Mouse (Mus musculus) embryo, embryonic 10 days (tissue): ENCODE results near the gene Wdr74.

Source experiments
- DNase-seq: peaks from one replicate; pipeline ENCODE4 v3.0.0-alpha.2; 2015; ENCODE audit warnings: low spot score

Gene Wdr74

GRCm38 (mm10) chr19:8735389-8736159, at the start of gene Wdr74:
Wdr74 (plus strand) TSS chr19:8735827.
- peak; percentile 96 for DNase-seq

DNA sequence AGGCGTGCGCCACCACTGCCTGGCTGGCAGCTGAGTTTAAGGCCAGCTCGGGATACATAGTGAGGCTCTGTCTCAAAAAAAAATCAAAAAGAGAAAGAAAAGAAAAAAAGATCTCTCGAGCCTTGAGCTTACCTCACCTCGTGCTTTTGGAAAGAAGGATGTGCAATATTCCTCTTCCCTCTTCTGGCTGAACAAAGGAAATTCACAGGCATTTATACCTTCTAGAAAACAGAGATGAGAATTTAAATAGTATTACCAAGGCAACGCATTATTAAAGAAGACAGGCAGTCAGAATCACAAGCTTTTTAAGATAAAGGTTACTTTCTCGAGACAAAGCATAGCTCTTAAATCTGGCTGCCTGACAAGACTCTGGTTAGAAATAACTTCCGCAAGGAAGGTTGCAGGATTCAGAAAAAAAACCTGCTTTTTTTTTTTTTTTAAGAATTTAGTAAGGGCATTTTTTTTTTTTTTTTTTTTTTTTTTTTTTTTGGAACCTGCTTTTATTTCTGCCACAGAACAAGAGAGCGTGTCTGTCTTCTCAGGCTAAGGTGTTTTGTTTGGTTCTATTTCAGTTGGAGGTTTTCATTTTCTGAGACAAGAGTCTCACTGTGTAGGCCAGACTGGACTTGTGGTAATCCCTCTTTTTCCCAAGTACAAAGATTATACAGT, 43.6 kb upstream of the Wdr74 start:
- DNase-seq, result no peak

DNA sequence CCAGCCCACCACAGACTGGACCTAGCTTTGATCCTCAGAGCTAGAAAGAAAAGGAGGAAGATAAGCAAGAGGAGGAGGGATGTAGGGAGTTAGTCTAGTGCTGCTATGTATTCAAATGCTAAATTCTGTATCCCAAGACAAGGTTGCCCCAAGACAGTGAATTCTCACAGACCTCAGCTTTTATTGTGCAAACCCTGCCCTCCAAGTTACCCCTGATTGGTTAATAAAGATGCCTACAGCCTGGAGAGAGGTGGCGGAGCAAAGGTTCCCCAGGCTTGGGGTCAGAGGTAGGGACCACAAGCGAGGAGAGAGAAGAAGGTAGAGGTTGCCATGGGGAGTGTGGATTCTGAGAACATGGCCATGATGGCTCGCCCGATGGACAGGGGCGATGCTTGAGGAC, 42.9 kb upstream of the Wdr74 start:
- DNase-seq, result no peak

- DNase-seq, result peak; percentile 35
Measured at GRCm38 (mm10) chr19:8695330-8695729, 40.3 kb upstream of the Wdr74 start.

- no peak for DNase-seq
Measured at GRCm38 (mm10) chr19:8699652-8700051, 36.0 kb upstream of the Wdr74 start.

GRCm38 (mm10) chr19:8702458-8702857, 33.2 kb upstream of the Wdr74 start:
- DNase-seq, result no peak

GRCm38 (mm10) chr19:8703571-8703970, 32.1 kb upstream of the Wdr74 start:
- no peak for DNase-seq

DNA sequence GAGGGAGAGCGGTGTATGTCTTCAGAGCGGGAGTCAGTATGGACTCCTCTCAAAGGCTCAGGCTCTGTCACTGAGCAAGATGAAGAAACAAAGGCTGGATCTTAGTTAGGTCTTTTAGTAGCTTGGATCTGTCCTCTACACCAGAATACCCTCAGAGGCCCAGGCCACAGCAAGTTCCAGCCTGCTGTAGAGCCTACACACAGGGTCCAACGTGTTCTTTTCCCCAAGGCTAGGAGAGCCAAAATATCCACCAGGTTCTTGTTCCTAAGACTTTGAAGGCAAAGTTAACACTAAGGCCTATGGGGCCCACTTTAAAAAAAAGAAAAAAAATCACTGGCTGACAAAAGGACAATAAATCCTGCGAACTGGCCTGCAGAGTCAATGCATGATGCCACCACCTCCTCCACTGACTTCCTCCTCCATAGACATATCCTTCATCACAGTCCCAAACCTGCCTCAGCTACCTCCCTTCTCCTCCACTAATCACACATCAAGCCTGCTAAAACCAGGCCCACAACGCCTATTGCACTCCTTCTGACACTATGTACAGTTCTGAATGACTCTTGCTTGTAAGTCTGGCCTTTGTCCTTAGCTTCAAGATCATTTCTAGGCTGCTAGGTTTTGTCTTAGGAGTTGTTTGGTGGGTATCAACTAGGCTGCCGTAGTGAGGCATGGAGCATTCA, 30.5 kb upstream of the Wdr74 start:
- no peak for DNase-seq

DNA sequence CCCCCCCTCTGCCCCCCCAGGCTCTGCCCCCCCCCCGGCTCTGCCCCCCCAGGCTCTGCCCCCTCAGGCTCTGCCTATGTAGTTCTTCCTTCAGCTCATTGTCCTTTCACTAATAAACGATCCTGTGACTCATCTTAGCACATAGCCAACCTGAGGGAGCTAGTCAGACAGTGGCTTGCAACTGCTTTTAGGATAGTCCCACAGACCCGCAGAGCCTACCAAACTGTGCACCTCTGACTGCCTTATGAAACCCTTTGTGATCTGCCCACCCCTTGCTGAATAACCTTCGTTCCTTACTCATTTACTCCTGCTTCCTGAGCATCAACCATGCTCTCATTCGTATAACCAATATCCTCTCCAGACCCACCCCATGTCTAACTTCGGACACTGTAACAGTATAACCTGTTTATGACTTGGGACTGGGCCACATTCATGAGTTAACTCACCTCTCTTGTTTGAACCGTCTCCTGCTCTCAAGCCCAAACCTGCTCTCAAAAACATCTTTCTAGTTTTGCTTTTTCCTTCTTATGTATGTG, 29.4 kb upstream of the Wdr74 start:
- no peak for DNase-seq

- no peak for DNase-seq
Measured at GRCm38 (mm10) chr19:8706930-8707329, 28.7 kb upstream of the Wdr74 start.

GRCm38 (mm10) chr19:8708954-8709353, 26.7 kb upstream of the Wdr74 start:
- DNase-seq, result no peak

DNA sequence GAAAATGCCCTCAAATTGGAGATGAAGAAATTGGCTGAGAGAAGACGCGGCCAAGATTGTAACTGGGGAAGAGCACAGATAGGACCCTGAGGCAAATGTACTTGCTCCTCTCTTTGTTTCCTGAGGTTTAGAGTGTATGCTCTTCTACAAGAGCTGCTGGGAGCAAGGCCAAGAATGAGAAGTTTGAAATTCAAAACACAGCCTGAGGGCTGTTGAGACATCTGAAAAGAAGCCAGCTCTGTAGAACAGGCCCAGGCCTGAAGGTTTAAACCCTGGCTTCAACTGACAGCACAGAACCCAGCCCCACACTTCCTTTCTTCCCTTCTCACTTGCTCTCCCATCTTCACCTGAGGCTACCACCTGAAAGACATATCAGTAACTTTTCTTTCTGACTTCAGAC, 25.6 kb upstream of the Wdr74 start:
- no peak for DNase-seq

DNA sequence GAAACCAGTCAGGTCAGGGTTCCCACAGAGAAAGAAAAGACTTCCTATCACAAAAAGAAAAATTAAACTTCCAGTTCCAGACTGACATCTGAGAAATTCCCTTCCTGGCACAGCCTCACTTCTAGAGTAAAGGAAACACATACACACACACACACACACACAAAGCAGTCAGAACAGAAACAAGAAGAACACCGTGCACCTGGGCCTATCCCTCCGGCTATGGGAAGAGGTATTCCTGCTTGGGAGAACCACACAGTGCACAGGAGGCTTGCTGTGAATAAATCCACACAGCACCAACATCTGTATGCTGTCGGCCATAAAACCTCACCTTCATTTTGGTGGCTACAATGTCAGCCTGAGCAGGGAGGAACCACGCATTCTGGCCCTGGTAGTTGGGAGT, 24.1 kb upstream of the Wdr74 start:
- DNase-seq, result no peak

DNA sequence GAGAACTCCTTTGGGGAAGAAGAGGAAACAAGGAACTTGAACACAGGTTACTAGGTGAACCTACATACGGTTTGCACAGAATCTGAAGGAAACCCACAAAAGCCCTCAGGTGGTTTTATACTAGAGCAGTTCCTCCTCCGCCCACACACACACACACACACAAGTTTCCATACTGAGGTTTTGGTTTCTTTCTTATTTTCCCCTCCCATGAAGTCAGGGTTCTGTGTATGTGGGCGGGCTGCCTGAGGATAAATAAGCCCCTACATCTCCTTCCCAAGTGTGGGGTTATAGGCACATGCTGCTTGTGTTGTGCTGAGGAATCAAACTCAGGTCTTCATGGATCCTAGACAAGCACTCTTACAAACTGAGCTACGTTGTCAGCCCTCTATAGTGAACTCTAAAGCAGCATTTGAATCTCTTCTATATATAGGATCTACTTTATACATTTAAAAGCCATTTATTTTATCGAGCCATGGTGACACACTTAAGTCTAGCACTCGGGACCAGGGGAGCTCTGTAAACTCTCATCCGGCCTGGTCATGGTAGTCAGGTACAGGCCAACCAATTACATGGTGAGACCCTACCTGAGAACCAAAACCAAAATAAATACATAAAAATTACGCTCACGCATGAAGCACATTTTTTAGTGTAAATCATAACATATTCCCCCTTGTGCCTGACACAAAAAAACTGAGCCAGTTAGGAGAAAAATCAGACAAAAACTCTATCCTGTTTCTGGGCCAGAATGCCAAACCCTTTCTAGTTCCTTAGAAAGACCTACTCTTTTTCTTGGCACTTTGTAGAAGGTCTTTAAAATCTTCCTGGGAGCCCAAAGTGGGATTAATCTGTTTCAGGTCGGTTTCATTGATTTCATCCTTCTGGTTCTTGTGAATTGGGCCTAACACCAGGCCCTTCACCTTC, 23.4 kb upstream of the Wdr74 start:
- no peak for DNase-seq

DNA sequence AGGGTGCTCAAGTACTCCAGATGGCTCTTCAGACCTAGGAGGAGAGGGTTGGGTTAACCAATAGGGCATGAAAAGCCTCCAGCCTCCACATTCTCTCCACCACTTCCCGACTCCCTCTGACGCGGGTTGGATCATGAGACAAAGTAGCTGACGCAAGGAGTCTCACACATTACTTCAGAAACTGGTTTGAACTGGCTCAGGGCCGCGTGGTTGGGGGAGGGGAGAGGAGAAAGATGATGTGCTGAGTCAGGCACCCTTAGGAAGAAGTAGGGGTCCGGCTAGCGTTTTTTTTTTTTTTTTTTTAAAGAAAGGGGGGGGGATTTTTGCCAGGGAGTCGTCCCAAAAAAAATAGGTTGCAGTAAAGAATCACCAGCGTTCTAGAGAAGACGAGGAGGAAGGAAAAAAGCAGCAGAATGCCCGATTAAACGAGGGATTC, 22.7 kb upstream of the Wdr74 start:
- DNase-seq, result peak; percentile 91

GRCm38 (mm10) chr19:8713306-8713996, 22.2 kb upstream of the Wdr74 start:
- peak; percentile 96 for DNase-seq

- DNase-seq, result no peak
Measured at GRCm38 (mm10) chr19:8713997-8714652, 21.5 kb upstream of the Wdr74 start.

GRCm38 (mm10) chr19:8714653-8715481, 20.8 kb upstream of the Wdr74 start:
- no peak for DNase-seq
